Mouse (Mus musculus) spleen, adult 2 months (tissue): ENCODE data around the gene A730071L15Rik. TPM values are rescaled to one million over a fixed set of nuclear protein-coding genes. Genes with fewer than 3 reads are reported as not detected.

ENCODE experiments used
- DNase-seq, 2 experiments: peaks; one replicate each; pipeline versions ENCODE4 v3.0.0 to v3.0.0-alpha.2; 2012 to 2021; ENCODE audit warnings: low spot score in 2 of 2, low read depth in 1 of 2
- H3K27ac ChIP-seq: fragments of 200-500 bp; 2 replicates; pipeline ENCODE4 v1.5.1; 2012; ENCODE audit warnings: low read length, inconsistent platforms; ENCODE audit not compliant: insufficient read depth
- H3K27me3 ChIP-seq: fragments of 200-500 bp; 2 replicates; pipeline ENCODE4 v1.6.1; 2012; ENCODE audit warnings: mild to moderate bottlenecking, moderate library complexity, low read length, inconsistent platforms; ENCODE audit not compliant: control insufficient read depth, insufficient read depth
- H3K36me3 ChIP-seq: fragments of 200-500 bp; 2 replicates; pipeline ENCODE4 v1.6.1; 2012; ENCODE audit warnings: mild to moderate bottlenecking, low read length, inconsistent platforms; ENCODE audit not compliant: control insufficient read depth, insufficient read depth
- H3K4me1 ChIP-seq: fragments of 200-500 bp; 2 replicates; pipeline ENCODE4 v1.6.1; 2011; ENCODE audit warnings: inconsistent platforms; ENCODE audit not compliant: control insufficient read depth, insufficient read depth, insufficient read length
- H3K4me3 ChIP-seq: fragments of 200-500 bp; 2 replicates; pipeline ENCODE4 v1.5.1; 2011; ENCODE audit warnings: mild to moderate bottlenecking, inconsistent platforms; ENCODE audit not compliant: insufficient read depth, insufficient read length; ENCODE audit errors: extremely low read depth
- CTCF ChIP-seq: fragments of 200-500 bp; IDR thresholded peaks from 2 replicates; pipeline ENCODE4 v1.5.1; 2011; ENCODE audit warnings: mild to moderate bottlenecking, inconsistent platforms; ENCODE audit not compliant: insufficient read depth, insufficient read length, insufficient replicate concordance; ENCODE audit errors: extremely low read depth
- POLR2A ChIP-seq: fragments of 200-500 bp; IDR thresholded peaks from 2 replicates; pipeline ENCODE4 v1.6.1; 2011; ENCODE audit warnings: low read depth, low read length, inconsistent platforms
- WGBS: fragments of 180-500 bp; shearing (Covaris S2); methylation state at CpG from one replicate; pipeline ENCODE4 v1.1.7; 2018; 5-methylcytosine and 5-hydroxymethylcytosine counted together
- polyA plus RNA-seq: library from polyadenylated mRNA; depleted of rRNA; stranded (reverse); fragments of >200 nt; gene quantifications from 2 replicates; pipeline ENCODE4 v1.2.3, GENCODE M21; 2012

A730071L15Rik gene
- polyA plus RNA-seq, 1 experiment, result 0.09 TPM

- no peak overlapping the region for H3K27ac ChIP-seq
- no peak overlapping the region for H3K4me3 ChIP-seq
- 86% methylated on average over 3 of the region's 3 CpGs for WGBS
- no peak for DNase-seq
- no peaks in the 10 kb centered on the region for H3K27me3 ChIP-seq
- TF ChIP-seq CTCF (no peak), POLR2A (no peak)
- H3K36me3 ChIP-seq, result no peaks in the 10 kb centered on the region
- peaks cover 4% of the 10 kb centered on the region; the same call in 1 of the 2 replicates for H3K4me1 ChIP-seq
Measured at GRCm38 (mm10) chr11:6160663-6161271, 39.1 kb upstream of the A730071L15Rik start.

GRCm38 (mm10) chr11:6161549-6161948 lies 38.3 kb upstream of the A730071L15Rik start:
- Histone ChIP-seq H3K36me3 (no peaks in the 10 kb centered on the region), H3K27me3 (no peaks in the 10 kb centered on the region), H3K4me3 (no peak overlapping the region), H3K4me1 (peaks cover 4% of the 10 kb centered on the region; the same call in 1 of the 2 replicates), H3K27ac (no peak overlapping the region)
- DNase-seq, result no peak
- TF ChIP-seq CTCF, result no peak
- no peak for TF ChIP-seq POLR2A

GRCm38 (mm10) chr11:6163062-6163461 lies 36.8 kb upstream of the A730071L15Rik start:
- H3K4me1 ChIP-seq, result peaks cover 4% of the 10 kb centered on the region; the same call in 1 of the 2 replicates
- H3K36me3 ChIP-seq, result no peaks in the 10 kb centered on the region
- no peak overlapping the region for H3K27ac ChIP-seq
- WGBS, result 92% methylated on average over 3 of the region's 3 CpGs
- no peak for DNase-seq
- no peak for TF ChIP-seq CTCF
- no peak for TF ChIP-seq POLR2A
- no peaks in the 10 kb centered on the region for H3K27me3 ChIP-seq
- H3K4me3 ChIP-seq, result no peak overlapping the region

- no peak for TF ChIP-seq CTCF
- no peak for TF ChIP-seq POLR2A
- H3K4me3 ChIP-seq, result no peak overlapping the region
- WGBS, result 87% methylated on average over 12 of the region's 12 CpGs
- H3K27me3 ChIP-seq, result no peaks in the 10 kb centered on the region
- no peak for DNase-seq
- no peak overlapping the region for H3K27ac ChIP-seq
- peaks cover 4% of the 10 kb centered on the region; the same call in 1 of the 2 replicates for H3K4me1 ChIP-seq
- H3K36me3 ChIP-seq, result no peaks in the 10 kb centered on the region
Measured at GRCm38 (mm10) chr11:6163706-6164105, 36.1 kb upstream of the A730071L15Rik start.

GRCm38 (mm10) chr11:6164781-6165180 lies 35.0 kb upstream of the A730071L15Rik start:
- no peaks in the 10 kb centered on the region for H3K36me3 ChIP-seq
- H3K27ac ChIP-seq, result no peak overlapping the region

GRCm38 (mm10) chr11:6165391-6166081 lies 34.3 kb upstream of the A730071L15Rik start:
- no peak for DNase-seq
- Histone ChIP-seq H3K27ac (no peak overlapping the region), H3K4me3 (no peak overlapping the region), H3K27me3 (no peaks in the 10 kb centered on the region), H3K36me3 (no peaks in the 10 kb centered on the region), H3K4me1 (peaks cover 2% of the 10 kb centered on the region; the same call in 1 of the 2 replicates)
- WGBS, result 92% methylated on average over 7 of the region's 7 CpGs
- TF ChIP-seq CTCF, result no peak
- TF ChIP-seq POLR2A, result no peak

More at GRCm38 (mm10) chr11:6164781-6165180, 35.0 kb upstream of the A730071L15Rik start:
- Histone ChIP-seq H3K27me3 (no peaks in the 10 kb centered on the region), H3K4me1 (peaks cover 5% of the 10 kb centered on the region; the same call in 1 of the 2 replicates), H3K4me3 (no peak overlapping the region)
- no peak for DNase-seq
- TF ChIP-seq POLR2A (no peak), CTCF (no peak)
- WGBS, result 92% methylated on average over 7 of the region's 7 CpGs

- 89% methylated on average over 12 of the region's 12 CpGs for WGBS
- Histone ChIP-seq H3K27me3 (no peaks in the 10 kb centered on the region), H3K4me1 (peaks cover 2% of the 10 kb centered on the region; the same call in 1 of the 2 replicates), H3K4me3 (no peak overlapping the region), H3K27ac (no peak overlapping the region), H3K36me3 (no peaks in the 10 kb centered on the region)
- TF ChIP-seq CTCF (no peak), POLR2A (no peak)
- DNase-seq, result no peak
Measured at GRCm38 (mm10) chr11:6166351-6166750, 33.5 kb upstream of the A730071L15Rik start.
